Mouse (Mus musculus) 3134 (cell line): ENCODE measurements around the gene Capn5.

ENCODE experiments used
- DNase-seq: peaks from one replicate; pipeline ENCODE4 v3.0.0-alpha.2; 2011; ENCODE audit warnings: low spot score; ENCODE audit not compliant: insufficient read length; ENCODE audit errors: extremely low read depth

Capn5 gene

GRCm38 (mm10) chr7:98177071-98177485 is 996 bp downstream of the Capn5 start:
- no peak for DNase-seq

GRCm38 (mm10) chr7:98176322-98177070 is 1.6 kb downstream of the Capn5 start:
- DNase-seq = no peak

- DNase-seq = no peak
Measured at GRCm38 (mm10) chr7:98174883-98175755, 3.0 kb downstream of the Capn5 start.

GRCm38 (mm10) chr7:98173408-98173807 is 4.7 kb downstream of the Capn5 start:
- no peak for DNase-seq

GRCm38 (mm10) chr7:98172661-98173060 is 5.4 kb downstream of the Capn5 start:
- DNase-seq = no peak

- peak; percentile 88 for DNase-seq
Measured at GRCm38 (mm10) chr7:98171141-98172073, 6.7 kb downstream of the Capn5 start.

GRCm38 (mm10) chr7:98164999-98165528 is 13.0 kb downstream of the Capn5 start:
- peak; percentile 89 for DNase-seq

GRCm38 (mm10) chr7:98164382-98164998 is 13.6 kb downstream of the Capn5 start:
- peak; percentile 27 for DNase-seq

- peak; percentile 31 for DNase-seq
Measured at GRCm38 (mm10) chr7:98163700-98164099, 14.4 kb downstream of the Capn5 start.

GRCm38 (mm10) chr7:98162239-98162638 is 15.8 kb downstream of the Capn5 start:
- DNase-seq = peak; percentile 59

GRCm38 (mm10) chr7:98160041-98160740 is 17.9 kb downstream of the Capn5 start:
- peak; percentile 22 for DNase-seq

- DNase-seq = no peak
Measured at GRCm38 (mm10) chr7:98158481-98158880, 19.6 kb downstream of the Capn5 start.

- no peak for DNase-seq
Measured at GRCm38 (mm10) chr7:98157636-98158332, 20.3 kb downstream of the Capn5 start.

- DNase-seq = no peak
Measured at GRCm38 (mm10) chr7:98156280-98156665, 21.8 kb downstream of the Capn5 start.

- DNase-seq = no peak
Measured at GRCm38 (mm10) chr7:98155546-98156279, 22.4 kb downstream of the Capn5 start.

- no peak for DNase-seq
Measured at GRCm38 (mm10) chr7:98153892-98154291, 24.2 kb downstream of the Capn5 start.

- DNase-seq = no peak
Measured at GRCm38 (mm10) chr7:98153345-98153744, 24.7 kb downstream of the Capn5 start.

- no peak for DNase-seq
Measured at GRCm38 (mm10) chr7:98152400-98152799, 25.7 kb downstream of the Capn5 start.
